Mouse (Mus musculus) kidney, postnatal 10 days (tissue): ENCODE measurements around the gene Olfr693.
"Not testable (repeated sequence)": the region's sequence is repeated elsewhere in the genome, so short reads cannot be mapped to it uniquely, and the experiment has no call there.

Source experiments
- DNase-seq: peaks from one replicate; pipeline ENCODE4 v3.0.0; 2021; ENCODE audit warnings: mixed read lengths

Olfr693 gene

DNA sequence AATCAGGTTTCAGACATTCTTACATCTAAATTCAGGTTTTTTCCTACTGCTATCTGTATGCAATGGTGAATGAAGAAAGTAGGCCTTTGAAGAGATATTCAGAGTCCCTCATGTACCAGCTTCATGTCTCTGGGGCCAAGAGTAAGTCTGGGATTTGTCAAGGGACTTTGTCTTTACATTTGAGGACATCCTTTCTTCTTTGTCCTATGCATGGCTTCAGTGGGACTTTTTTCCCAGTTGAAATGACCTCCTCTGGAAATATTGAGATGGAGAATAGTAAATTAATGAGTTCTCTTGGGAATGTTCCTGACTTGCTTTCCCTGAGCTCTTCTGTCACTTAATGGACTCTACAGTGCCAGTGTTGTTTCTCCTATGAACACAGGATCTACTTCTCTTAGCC, at the start of gene Olfr693:
Gene Olfr693 (minus strand): TSS at position 101 of the 400 bp plus-strand sequence.
- DNase-seq, result no peak

DNA sequence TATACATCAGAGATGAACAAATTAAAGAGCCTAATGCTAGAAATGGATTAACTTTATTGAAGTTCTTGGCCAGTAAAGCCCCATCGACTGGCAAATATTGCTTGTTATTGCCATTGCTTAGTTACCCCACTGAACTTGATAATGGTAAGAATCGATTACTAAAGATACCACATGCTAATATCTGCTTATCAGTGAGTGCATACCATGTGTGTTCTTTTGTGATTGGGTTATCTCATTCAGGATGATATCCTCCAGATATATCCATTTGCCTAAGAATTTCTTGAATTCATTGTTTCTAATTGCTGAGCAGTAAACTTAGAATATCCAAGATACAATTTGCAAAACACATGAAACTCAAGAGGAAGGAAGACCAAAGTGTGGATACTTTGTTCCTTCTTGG, 45.3 kb upstream of the Olfr693 start:
- DNase-seq, result not testable (repeated sequence)

DNA sequence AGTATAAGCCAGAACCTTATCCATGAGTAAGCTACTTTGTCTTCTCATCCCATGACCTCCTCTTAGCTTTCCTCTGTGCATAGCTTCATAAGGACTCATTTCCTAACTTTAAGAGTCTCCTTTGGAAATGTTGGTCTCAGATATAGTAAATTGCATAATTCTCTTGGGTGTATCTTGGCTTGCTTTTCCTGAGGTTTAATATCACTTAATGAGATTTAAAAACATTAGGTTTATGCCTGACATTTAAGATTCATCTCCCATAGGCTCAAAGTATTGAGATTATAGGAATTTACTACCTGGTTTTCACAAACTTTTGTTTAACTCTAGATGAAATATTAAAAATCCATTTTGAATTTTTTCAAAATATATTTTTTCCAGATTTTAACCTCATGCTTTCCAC, 35.9 kb upstream of the Olfr693 start, which contains the start of gene Olfr695:
Gene Olfr695 (minus strand): TSS at position 101 of the 400 bp plus-strand sequence.
- no peak for DNase-seq

DNA sequence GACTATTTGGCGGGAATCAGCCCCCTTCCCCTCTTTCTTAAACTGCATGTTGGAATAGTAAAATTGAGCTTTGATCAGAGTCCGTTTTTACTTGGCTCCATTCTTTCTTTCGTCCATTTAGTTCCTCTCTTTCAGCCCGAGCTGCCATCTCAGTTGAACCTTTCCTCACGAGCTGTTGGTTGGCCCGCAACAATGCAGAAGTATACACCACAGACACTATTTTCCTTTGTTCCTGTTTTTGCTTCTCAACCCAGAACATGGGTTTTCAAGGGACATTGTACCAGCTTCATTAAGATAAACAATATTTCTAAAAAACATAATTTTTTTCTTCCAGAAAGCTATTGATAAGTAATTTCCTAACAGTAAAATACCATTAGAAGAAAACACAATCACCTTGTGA, 31.1 kb upstream of the Olfr693 start:
- no peak for DNase-seq

DNA sequence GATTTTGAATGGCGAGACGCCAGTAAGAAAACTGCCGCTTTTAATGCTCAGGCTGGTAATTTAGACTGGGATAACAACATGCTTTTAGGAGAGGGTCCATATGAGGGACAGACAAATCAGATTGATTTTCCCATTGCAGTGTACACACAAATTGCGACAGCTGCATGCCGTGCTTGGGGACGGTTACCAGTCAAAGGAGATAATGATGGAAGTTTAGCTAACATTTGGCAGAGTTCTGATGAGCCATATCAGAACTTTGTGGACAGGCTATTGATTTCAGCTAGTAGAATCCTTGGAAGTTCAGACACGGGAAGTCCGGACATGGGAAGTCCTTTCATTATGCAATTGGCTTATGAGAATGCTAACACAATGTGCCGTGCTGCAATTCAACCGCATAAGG, 27.3 kb upstream of the Olfr693 start:
- not testable (repeated sequence) for DNase-seq

DNA sequence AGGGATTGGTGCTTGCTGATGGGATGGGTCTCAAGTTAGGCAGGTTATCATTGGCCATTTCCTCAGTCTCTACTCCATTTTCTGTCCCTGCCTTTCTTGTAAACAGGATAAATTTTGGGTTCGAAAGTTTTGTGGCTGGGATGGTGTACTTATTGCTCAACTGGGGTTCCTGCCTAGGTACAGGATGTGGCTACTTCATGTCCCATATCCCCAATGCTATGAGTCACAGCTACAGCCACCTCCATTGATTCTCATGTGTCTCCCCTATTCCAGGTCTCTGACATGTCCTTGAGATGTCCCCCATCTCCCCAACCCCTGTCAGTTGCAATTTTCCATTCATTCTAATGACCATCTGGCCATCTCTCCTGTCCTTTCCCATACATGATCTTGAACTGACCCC, 16.5 kb upstream of the Olfr693 start:
- DNase-seq, result no peak

DNA sequence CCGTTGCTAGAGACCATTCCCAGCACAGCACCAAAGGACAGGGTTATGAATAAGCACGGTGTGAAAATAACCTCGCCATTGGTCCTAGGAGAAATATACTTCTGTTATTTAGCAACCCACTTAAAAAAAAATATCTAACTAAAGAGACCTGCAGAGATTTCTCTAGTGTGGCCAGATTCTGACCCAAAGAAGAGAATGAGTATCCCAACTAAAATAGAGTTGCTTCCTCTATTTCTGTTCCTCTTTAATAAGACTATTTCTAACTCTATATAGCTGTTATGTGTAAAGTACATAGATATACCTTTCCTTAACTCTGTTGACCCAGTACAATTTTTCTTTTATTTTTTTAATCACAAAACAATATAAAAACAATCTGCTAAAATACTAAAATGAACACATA, 12.6 kb upstream of the Olfr693 start:
- no peak for DNase-seq

DNA sequence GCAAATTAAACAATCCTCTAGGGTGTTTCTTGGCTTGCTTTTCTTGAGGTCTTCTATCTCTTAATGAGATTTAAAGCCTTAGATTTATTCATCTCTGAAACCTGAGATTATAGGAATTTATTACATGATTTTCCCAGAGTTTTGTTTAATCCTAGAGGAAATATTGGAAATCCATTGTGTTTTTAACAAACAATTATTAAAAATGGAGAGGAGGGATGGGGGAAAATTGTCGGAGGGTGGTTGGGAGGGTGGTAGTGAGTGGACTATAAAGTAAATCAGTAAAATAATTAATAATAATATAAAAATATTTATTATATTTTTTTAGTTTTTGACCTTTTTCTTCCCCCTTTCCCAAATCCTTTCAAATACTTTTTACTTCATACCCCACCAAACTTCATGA, 11.3 kb upstream of the Olfr693 start, which contains the start of gene Olfr694:
Gene Olfr694 (minus strand): TSS at position 101 of the 400 bp plus-strand sequence.
- no peak for DNase-seq

DNA sequence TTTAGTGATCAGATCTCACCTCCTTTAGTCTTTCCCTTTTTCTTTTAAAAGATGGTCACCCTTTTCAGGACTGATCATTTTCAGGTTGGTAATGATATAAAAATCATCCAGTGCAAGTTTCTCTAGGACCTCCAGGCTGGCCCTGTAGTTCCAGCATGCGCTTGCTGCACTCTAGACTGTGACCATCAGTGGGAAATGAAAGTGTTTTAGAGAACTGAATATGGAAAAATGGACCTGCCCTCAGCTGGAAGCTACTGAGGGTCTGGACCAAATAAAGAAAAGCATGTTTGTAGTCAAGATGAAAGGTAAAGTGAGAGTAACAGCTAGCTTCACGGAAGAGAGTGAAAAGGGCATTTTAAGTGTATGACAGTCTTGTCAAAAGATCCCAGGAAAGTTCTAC, 5.0 kb upstream of the Olfr693 start:
- no peak for DNase-seq

DNA sequence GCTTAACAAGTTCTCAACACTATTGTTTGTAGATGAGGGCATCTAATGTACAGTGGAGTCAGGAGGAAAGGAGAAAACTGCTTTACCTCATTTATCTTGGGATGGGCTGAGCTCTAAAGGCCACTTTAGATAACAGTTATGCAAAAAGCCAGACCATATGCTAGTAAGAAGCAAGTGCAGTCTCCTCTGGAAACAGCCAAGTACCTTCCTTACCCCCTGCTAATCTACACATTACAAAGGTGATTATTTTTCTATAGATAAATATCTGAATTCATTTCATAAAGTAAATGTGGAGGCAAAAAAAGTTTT, 28.1 kb downstream of the Olfr693 start:
- no peak for DNase-seq

DNA sequence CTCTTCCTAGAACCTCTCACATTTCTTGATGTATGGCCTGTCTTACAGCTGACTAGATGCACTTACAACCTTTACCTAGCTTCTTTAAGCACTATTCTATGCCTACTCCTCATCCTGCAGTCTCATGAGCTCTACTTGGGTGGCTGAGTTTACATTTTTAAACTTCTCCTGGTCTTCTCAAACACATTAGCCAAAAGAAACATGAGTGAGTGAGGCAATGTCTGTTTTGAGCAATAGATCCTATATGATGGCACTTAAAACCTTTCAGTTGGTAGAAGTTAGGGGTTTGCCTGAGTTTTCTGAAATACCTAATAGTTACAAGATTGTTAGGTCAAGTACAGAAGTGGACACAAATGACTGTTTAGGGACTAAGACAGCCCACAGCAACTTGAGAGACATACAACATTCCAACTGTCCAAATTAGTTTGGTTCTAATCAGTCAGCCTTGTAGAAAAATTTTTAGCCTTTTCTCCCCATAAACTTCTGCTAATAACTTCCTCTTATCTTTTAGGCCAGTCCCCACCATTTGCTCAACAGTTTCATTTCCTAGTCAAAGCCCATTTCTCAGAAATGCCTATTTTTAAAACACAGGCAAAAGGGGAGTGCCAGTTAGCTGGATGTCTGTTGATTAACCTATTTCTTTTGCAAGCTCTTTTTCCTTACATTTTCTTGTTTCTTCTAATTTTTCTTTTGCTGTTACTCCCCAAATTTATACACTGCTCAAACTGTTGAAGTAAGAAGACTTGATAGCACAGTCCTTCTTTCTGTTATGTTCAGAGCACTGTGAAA, 28.6 kb downstream of the Olfr693 start:
- DNase-seq, result no peak

DNA sequence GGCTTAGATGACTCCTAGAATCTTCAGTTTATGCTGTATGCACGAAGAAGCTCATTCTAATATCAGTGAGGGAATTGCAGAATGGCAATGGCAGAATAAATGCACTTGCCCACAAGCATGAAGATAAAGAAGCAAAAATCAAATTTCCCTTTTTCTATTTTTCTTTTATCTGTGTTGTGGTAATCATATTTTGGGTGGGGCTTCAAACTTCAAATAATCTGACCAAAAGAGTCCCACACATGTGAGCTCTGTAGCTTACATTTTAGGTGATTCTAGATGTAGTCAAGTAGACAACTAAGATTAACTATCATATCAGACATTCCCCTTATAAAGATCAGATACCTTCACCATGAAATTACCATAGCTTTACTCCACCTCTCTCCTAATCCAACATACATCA, 30.6 kb downstream of the Olfr693 start:
- no peak for DNase-seq

DNA sequence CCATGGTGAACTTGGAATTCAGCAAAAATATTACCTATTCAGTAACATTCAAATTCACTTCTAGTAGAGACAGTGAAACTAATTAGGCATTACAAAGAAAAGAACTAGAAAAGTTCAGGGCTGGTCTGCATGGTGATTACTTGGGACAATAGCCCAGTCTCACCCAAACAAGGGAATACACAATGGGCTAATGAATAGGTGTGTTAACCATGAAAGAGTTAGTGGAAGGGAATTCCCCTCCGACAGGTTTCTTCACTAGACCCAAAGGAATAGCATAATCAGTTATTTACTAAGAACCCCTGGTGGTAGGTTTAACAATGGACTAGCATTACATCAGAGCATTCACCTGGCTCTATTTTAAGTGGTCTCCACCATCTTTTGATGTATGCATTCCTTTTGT, 35.1 kb downstream of the Olfr693 start:
- DNase-seq, result no peak

DNA sequence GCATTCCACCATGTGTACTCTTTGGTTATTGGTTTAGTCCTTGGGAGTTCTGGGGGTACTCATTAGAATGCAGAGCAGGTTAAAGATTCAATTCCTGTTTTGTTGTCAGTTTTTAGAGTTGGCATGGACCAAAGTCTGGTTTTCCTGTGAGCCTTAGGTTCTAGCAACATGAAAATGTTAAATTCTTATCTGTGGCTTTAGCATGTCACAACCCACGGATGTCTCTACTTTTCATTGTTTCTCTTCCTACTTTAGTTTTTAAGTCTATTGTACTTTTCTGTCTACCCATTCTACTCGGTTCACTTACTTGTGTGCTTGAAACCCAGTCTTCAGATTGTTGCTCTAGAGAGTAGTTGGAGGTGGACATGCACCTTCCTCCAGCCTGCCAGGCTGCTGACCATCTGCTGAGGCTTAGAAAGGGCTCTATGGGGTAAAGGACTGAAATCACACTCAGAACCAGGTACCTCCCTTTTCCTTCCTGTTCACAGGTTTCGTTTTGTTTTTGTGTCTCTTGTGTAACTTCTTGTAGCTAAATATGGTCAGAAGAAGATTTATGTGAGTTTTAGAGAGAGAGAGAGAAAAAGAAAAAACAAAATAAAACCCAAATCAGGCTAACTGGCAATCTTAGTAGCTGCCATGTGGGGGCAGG, 36.0 kb downstream of the Olfr693 start:
- DNase-seq, result no peak

DNA sequence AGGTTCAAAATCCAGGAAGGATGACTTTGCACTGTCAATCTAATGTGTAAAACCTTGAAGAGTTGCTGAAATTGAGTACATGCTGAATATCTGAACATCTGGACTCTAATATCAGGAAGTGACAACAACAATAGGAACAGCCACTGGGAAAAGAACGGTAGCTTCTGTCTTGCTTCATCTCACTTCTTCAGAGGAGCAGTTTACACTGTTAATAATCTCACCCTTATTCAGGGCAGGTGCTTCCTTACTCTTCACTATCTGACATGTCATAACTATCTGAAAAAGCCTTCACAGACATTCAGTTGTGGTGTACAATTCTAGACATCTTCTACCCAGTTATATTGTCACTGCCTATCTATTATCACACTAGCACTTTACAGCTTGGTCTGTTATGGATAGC, 39.5 kb downstream of the Olfr693 start:
- DNase-seq, result no peak

DNA sequence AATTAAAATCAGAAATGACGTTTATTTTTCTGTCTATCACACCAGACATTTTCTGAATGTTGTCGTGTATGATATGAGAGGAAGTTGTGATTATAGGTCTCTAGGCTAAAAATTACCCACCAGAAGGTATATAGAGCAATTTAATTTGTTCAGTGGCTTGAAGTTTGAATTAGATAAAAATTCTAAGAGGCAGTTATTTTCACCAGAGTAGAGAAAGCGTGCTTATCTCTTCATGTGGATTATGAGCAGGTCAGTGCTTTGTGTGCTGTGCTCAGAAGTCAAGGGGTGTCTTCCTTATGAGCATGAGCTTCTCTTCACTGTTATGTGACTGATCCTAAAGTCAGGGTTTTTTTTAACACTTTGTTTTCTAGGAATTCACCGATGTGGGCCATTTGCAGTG, 44.8 kb downstream of the Olfr693 start:
- DNase-seq, result no peak
